Mouse (Mus musculus) adipose tissue, adult 10 weeks (tissue): ENCODE measurements around the gene Lrrk2. TPM values are rescaled to one million over a fixed set of nuclear protein-coding genes. Genes with fewer than 3 reads are reported as not detected.

Experiments used
- polyA plus RNA-seq: library from polyadenylated mRNA; stranded (reverse); fragments of 350-450 nt; fragmentation: Illumina TruSeq; extraction: RNeasy Lipid Tissue Mini Kit (QIAGEN cat#74804); gene quantifications from one replicate; pipeline ENCODE4 v1.2.3, GENCODE M21; 2014; ENCODE audit warnings: low read depth, low replicate concordance

The Lrrk2 gene
- polyA plus RNA-seq = 8.6 TPM

GRCm38 (mm10) chr15:91672645-91673568 is at the start of gene Lrrk2:
Gene Lrrk2 (plus strand): TSS chr15:91673175.

GRCm38 (mm10) chr15:91837965-91838364 is 165.0 kb downstream of the Lrrk2 start, which contains the start of gene Smgc:
Gene Smgc (plus strand): TSS chr15:91838265.

Other genes starting within 250 kb of the Lrrk2 start
- 3.3 TPM for gene Slc2a13, start 99.9 kb upstream of the Lrrk2 start, polyA plus RNA-seq
- gene Smgc, start 165.1 kb downstream of the Lrrk2 start, polyA plus RNA-seq = not detected